Mouse (Mus musculus): ENCODE measurements around the gene Bsnd. TPM values are rescaled to one million over a fixed set of nuclear protein-coding genes. Genes with fewer than 3 reads are reported as not detected.

Gene Bsnd
- polyA plus RNA-seq, 1 experiment from 2014 or later = not detected

GRCm38 (mm10) chr4:106497776-106498470 is 5.8 kb upstream of the Bsnd start:
- peak; percentile 27; the same call in 1 of the 2 replicates for ATAC-seq (ENCODE audit: low FRiP score)
- no peak overlapping the region for H3K27ac ChIP-seq (ENCODE audit: low read depth, low read length)
- DNase-seq (ENCODE audit: low spot score) = peak; percentile 9
- no peaks in the 10 kb centered on the region for H3K36me3 ChIP-seq (ENCODE audit: control insufficient read depth, insufficient read depth, low read length)
- H3K27me3 ChIP-seq (ENCODE audit: control insufficient read depth, insufficient read depth, low read length) = no peaks in the 10 kb centered on the region
- no peak overlapping the region for H3K4me2 ChIP-seq (replicated peaks; ENCODE audit: low read depth, low read length)
- H3K9me3 ChIP-seq (ENCODE audit: control insufficient read depth, low read length) = no peaks in the 10 kb centered on the region
- no peak overlapping the region for H3K4me3 ChIP-seq (ENCODE audit: low read depth, low read length)
- H3K9ac ChIP-seq (ENCODE audit: low read depth, low read length) = no peak overlapping the region
- H3K4me1 ChIP-seq (replicated peaks; ENCODE audit: control insufficient read depth, insufficient read depth, low read length) = peaks cover 4% of the 10 kb centered on the region; the same call in 1 of the 2 replicates
- WGBS = 55% methylated on average over 7 of the region's 8 CpGs

GRCm38 (mm10) chr4:106496833-106497232 is 4.8 kb upstream of the Bsnd start:
- Histone ChIP-seq H3K27ac (ENCODE audit: low read depth, low read length) (no peak overlapping the region), H3K9ac (ENCODE audit: low read depth, low read length) (no peak overlapping the region), H3K4me2 (replicated peaks; ENCODE audit: low read depth, low read length) (no peak overlapping the region), H3K36me3 (ENCODE audit: control insufficient read depth, insufficient read depth, low read length) (no peaks in the 10 kb centered on the region), H3K9me3 (ENCODE audit: control insufficient read depth, low read length) (no peaks in the 10 kb centered on the region), H3K4me3 (ENCODE audit: low read depth, low read length) (no peak overlapping the region), H3K27me3 (ENCODE audit: control insufficient read depth, insufficient read depth, low read length) (no peaks in the 10 kb centered on the region), H3K4me1 (replicated peaks; ENCODE audit: control insufficient read depth, insufficient read depth, low read length) (peaks cover 4% of the 10 kb centered on the region; the same call in 1 of the 2 replicates)
- DNase-seq (ENCODE audit: low spot score) (no peak), ATAC-seq (ENCODE audit: low FRiP score) (no peak)
- 69% methylated on average over 6 of the region's 6 CpGs for WGBS

GRCm38 (mm10) chr4:106493639-106494038 is 1.6 kb upstream of the Bsnd start:
- H3K9ac ChIP-seq (ENCODE audit: low read depth, low read length) = no peak overlapping the region

GRCm38 (mm10) chr4:106490620-106491019 is 1.5 kb downstream of the Bsnd start:
- H3K36me3 ChIP-seq (ENCODE audit: control insufficient read depth, insufficient read depth, low read length) = no peaks in the 10 kb centered on the region
- no peaks in the 10 kb centered on the region for H3K9me3 ChIP-seq (ENCODE audit: control insufficient read depth, low read length)
- H3K27me3 ChIP-seq (ENCODE audit: control insufficient read depth, insufficient read depth, low read length) = no peaks in the 10 kb centered on the region
- H3K27ac ChIP-seq (ENCODE audit: low read depth, low read length) = no peak overlapping the region
- H3K9ac ChIP-seq (ENCODE audit: low read depth, low read length) = no peak overlapping the region
- no peaks in the 10 kb centered on the region for H3K4me1 ChIP-seq (replicated peaks; ENCODE audit: control insufficient read depth, insufficient read depth, low read length)
- ATAC-seq (ENCODE audit: low FRiP score) = no peak
- no peak overlapping the region for H3K4me2 ChIP-seq (replicated peaks; ENCODE audit: low read depth, low read length)
- H3K4me3 ChIP-seq (ENCODE audit: low read depth, low read length) = no peak overlapping the region
- 70% methylated on average over 4 of the region's 4 CpGs for WGBS
- DNase-seq (ENCODE audit: low spot score) = no peak

More at GRCm38 (mm10) chr4:106493639-106494038, 1.6 kb upstream of the Bsnd start:
- Histone ChIP-seq H3K9me3 (ENCODE audit: control insufficient read depth, low read length) (no peaks in the 10 kb centered on the region), H3K4me3 (ENCODE audit: low read depth, low read length) (no peak overlapping the region), H3K4me2 (replicated peaks; ENCODE audit: low read depth, low read length) (no peak overlapping the region), H3K27ac (ENCODE audit: low read depth, low read length) (no peak overlapping the region), H3K36me3 (ENCODE audit: control insufficient read depth, insufficient read depth, low read length) (no peaks in the 10 kb centered on the region), H3K27me3 (ENCODE audit: control insufficient read depth, insufficient read depth, low read length) (no peaks in the 10 kb centered on the region), H3K4me1 (replicated peaks; ENCODE audit: control insufficient read depth, insufficient read depth, low read length) (peaks cover 3% of the 10 kb centered on the region; the same call in 1 of the 2 replicates)
- 82% methylated on average over 2 of the region's 2 CpGs for WGBS
- DNase-seq (ENCODE audit: low spot score) = peak; percentile 46
- no peak for ATAC-seq (ENCODE audit: low FRiP score)

GRCm38 (mm10) chr4:106483831-106484230 is 8.3 kb downstream of the Bsnd start:
- H3K9ac ChIP-seq (ENCODE audit: low read depth, low read length) = no peak overlapping the region
- no peak for DNase-seq (ENCODE audit: low spot score)
- 92% methylated on average over 1 of the region's 1 CpGs for WGBS

GRCm38 (mm10) chr4:106483215-106483727 is 8.8 kb downstream of the Bsnd start:
- no peaks in the 10 kb centered on the region for H3K9me3 ChIP-seq (ENCODE audit: control insufficient read depth, low read length)
- no peak for ATAC-seq (ENCODE audit: low FRiP score)
- no peak for DNase-seq (ENCODE audit: low spot score)
- H3K9ac ChIP-seq (ENCODE audit: low read depth, low read length) = no peak overlapping the region
- H3K4me1 ChIP-seq (replicated peaks; ENCODE audit: control insufficient read depth, insufficient read depth, low read length) = no peaks in the 10 kb centered on the region
- H3K27ac ChIP-seq (ENCODE audit: low read depth, low read length) = no peak overlapping the region
- no peaks in the 10 kb centered on the region for H3K27me3 ChIP-seq (ENCODE audit: control insufficient read depth, insufficient read depth, low read length)
- H3K4me2 ChIP-seq (replicated peaks; ENCODE audit: low read depth, low read length) = no peak overlapping the region
- no peaks in the 10 kb centered on the region for H3K36me3 ChIP-seq (ENCODE audit: control insufficient read depth, insufficient read depth, low read length)
- WGBS = 41% methylated on average over 7 of the region's 7 CpGs
- H3K4me3 ChIP-seq (ENCODE audit: low read depth, low read length) = no peak overlapping the region

More at GRCm38 (mm10) chr4:106483831-106484230, 8.3 kb downstream of the Bsnd start:
- Histone ChIP-seq H3K9me3 (ENCODE audit: control insufficient read depth, low read length) (no peaks in the 10 kb centered on the region), H3K4me1 (replicated peaks; ENCODE audit: control insufficient read depth, insufficient read depth, low read length) (no peaks in the 10 kb centered on the region), H3K4me2 (replicated peaks; ENCODE audit: low read depth, low read length) (no peak overlapping the region), H3K4me3 (ENCODE audit: low read depth, low read length) (no peak overlapping the region), H3K27ac (ENCODE audit: low read depth, low read length) (no peak overlapping the region), H3K36me3 (ENCODE audit: control insufficient read depth, insufficient read depth, low read length) (no peaks in the 10 kb centered on the region), H3K27me3 (ENCODE audit: control insufficient read depth, insufficient read depth, low read length) (no peaks in the 10 kb centered on the region)
- ATAC-seq (ENCODE audit: low FRiP score) = no peak

GRCm38 (mm10) chr4:106480545-106480944 is 11.5 kb downstream of the Bsnd start:
- Histone ChIP-seq H3K9me3 (ENCODE audit: control insufficient read depth, low read length) (no peaks in the 10 kb centered on the region), H3K27me3 (ENCODE audit: control insufficient read depth, insufficient read depth, low read length) (no peaks in the 10 kb centered on the region), H3K27ac (ENCODE audit: low read depth, low read length) (no peak overlapping the region), H3K4me1 (replicated peaks; ENCODE audit: control insufficient read depth, insufficient read depth, low read length) (no peaks in the 10 kb centered on the region), H3K4me3 (ENCODE audit: low read depth, low read length) (no peak overlapping the region), H3K36me3 (ENCODE audit: control insufficient read depth, insufficient read depth, low read length) (no peaks in the 10 kb centered on the region), H3K4me2 (replicated peaks; ENCODE audit: low read depth, low read length) (no peak overlapping the region), H3K9ac (ENCODE audit: low read depth, low read length) (no peak overlapping the region)
- WGBS = 77% methylated on average over 3 of the region's 3 CpGs
- no peak for ATAC-seq (ENCODE audit: low FRiP score)
- no peak for DNase-seq (ENCODE audit: low spot score)

- Histone ChIP-seq H3K4me1 (replicated peaks; ENCODE audit: control insufficient read depth, insufficient read depth, low read length) (no peaks in the 10 kb centered on the region), H3K4me2 (replicated peaks; ENCODE audit: low read depth, low read length) (no peak overlapping the region), H3K27me3 (ENCODE audit: control insufficient read depth, insufficient read depth, low read length) (no peaks in the 10 kb centered on the region; the same call in 1 of the 2 replicates), H3K27ac (ENCODE audit: low read depth, low read length) (no peak overlapping the region), H3K9ac (ENCODE audit: low read depth, low read length) (no peak overlapping the region), H3K4me3 (ENCODE audit: low read depth, low read length) (no peak overlapping the region), H3K36me3 (ENCODE audit: control insufficient read depth, insufficient read depth, low read length) (no peaks in the 10 kb centered on the region), H3K9me3 (ENCODE audit: control insufficient read depth, low read length) (no peaks in the 10 kb centered on the region)
- 7% methylated on average over 6 of the region's 6 CpGs for WGBS
- peak; percentile 87 for DNase-seq (ENCODE audit: low spot score)
- peak; percentile 59 for ATAC-seq (ENCODE audit: low FRiP score)
These were observed 17.8 kb downstream of the Bsnd start for GRCm38 (mm10) chr4:106474241-106474640.

- no peaks in the 10 kb centered on the region for H3K36me3 ChIP-seq (ENCODE audit: control insufficient read depth, insufficient read depth, low read length)
- no peak overlapping the region for H3K4me2 ChIP-seq (replicated peaks; ENCODE audit: low read depth, low read length)
- peak; percentile 61; the same call in 1 of the 2 replicates for ATAC-seq (ENCODE audit: low FRiP score)
- H3K9ac ChIP-seq (ENCODE audit: low read depth, low read length) = no peak overlapping the region
- WGBS = 17% methylated on average over 3 of the region's 3 CpGs
- no peaks in the 10 kb centered on the region; the same call in 1 of the 2 replicates for H3K27me3 ChIP-seq (ENCODE audit: control insufficient read depth, insufficient read depth, low read length)
- H3K27ac ChIP-seq (ENCODE audit: low read depth, low read length) = no peak overlapping the region
- no peak overlapping the region for H3K4me3 ChIP-seq (ENCODE audit: low read depth, low read length)
- peak; percentile 84 for DNase-seq (ENCODE audit: low spot score)
- H3K9me3 ChIP-seq (ENCODE audit: control insufficient read depth, low read length) = no peaks in the 10 kb centered on the region
- no peaks in the 10 kb centered on the region for H3K4me1 ChIP-seq (replicated peaks; ENCODE audit: control insufficient read depth, insufficient read depth, low read length)
These were observed 19.7 kb downstream of the Bsnd start for GRCm38 (mm10) chr4:106472335-106472734.

All from hindbrain, embryonic 11.5 days (tissue).